Mouse (Mus musculus): ENCODE data around the gene Pacsin2. TPM values are rescaled to one million over a fixed set of nuclear protein-coding genes. Genes with fewer than 3 reads are reported as not detected.

The Pacsin2 gene
- polyA plus RNA-seq, 1 experiment from 2014 or later, result 24.3 TPM

DNA sequence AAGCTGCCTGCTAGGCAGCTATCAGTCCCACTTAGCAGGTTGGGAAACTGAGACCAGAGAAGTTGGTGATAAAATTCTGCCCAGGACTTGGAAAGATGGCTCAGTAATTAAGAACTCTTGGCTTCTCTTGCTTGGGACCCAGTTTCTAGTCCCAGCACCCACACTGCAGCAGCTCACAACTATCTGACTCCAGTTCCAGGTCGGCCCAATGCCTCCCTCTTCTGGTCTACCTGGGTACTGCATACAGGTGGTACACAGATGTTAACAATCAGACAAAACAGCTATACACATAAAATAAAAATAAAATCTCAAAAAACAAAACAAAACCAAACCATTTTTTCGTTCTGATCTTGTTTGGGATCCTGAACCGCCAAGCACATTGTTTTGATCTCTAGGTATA is 35.9 kb upstream of the Pacsin2 start:
- Histone ChIP-seq H3K4me1 (ENCODE audit: insufficient read depth) (no peaks in the 10 kb centered on the region), H3K9ac (replicated peaks) (no peak overlapping the region), H3K27me3 (ENCODE audit: insufficient read depth, low read length) (no peaks in the 10 kb centered on the region), H3K4me3 (ENCODE audit: low read depth, low read length) (no peak overlapping the region), H3K27ac (ENCODE audit: low read depth) (no peak overlapping the region), H3K36me3 (replicated peaks; ENCODE audit: insufficient read depth, low read length) (no peaks in the 10 kb centered on the region), H3K4me2 (ENCODE audit: low read depth, low read length) (no peak overlapping the region), H3K9me3 (ENCODE audit: low read length) (no peaks in the 10 kb centered on the region)
- TF ChIP-seq EP300 (IDR thresholded peaks at IDR 0.05; ENCODE audit: low read depth), result no peak
- peak; percentile 83 for TF ChIP-seq CTCF (IDR thresholded peaks at IDR 0.05; ENCODE audit: low read depth)
- peak; percentile 69 for DNase-seq
- WGBS (ENCODE audit: insufficient replicate concordance), result 43% methylated on average over 3 of the region's 3 CpGs
- no peak for ATAC-seq

DNA sequence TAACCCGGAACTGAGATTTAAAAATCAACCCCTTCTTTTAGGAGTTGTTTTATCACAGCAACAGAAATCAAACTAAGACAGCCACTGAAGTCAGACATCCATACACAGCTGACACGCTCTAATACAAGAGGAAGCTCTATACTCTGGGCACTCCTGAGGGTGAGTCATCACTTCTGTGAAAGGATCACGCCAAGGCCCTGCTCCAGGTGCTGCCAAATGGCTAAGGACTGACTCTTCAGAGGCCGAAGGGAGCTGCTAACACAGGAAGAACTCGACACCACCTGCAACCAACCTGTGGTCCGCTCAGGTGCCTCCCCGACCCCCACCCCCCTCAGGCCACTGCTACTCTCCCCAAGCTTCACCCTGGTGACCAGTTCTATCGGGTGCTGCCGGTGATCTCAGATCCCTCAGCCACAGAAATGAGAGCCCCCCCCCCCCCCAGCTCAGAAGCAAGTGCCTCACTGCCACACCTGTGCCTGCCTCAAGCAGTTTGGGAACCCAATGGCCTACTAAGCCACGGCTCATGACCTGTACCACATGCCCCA is 34.9 kb upstream of the Pacsin2 start:
- ATAC-seq (no peak), DNase-seq (no peak)
- Histone ChIP-seq H3K27ac (ENCODE audit: low read depth) (no peak overlapping the region), H3K9me3 (ENCODE audit: low read length) (no peaks in the 10 kb centered on the region), H3K4me2 (ENCODE audit: low read depth, low read length) (no peak overlapping the region), H3K4me3 (ENCODE audit: low read depth, low read length) (no peak overlapping the region), H3K27me3 (ENCODE audit: insufficient read depth, low read length) (no peaks in the 10 kb centered on the region), H3K9ac (replicated peaks) (no peak overlapping the region), H3K36me3 (replicated peaks; ENCODE audit: insufficient read depth, low read length) (no peaks in the 10 kb centered on the region), H3K4me1 (ENCODE audit: insufficient read depth) (0 out of 2 replicates have a peak, but pooled peaks cover 1% of the 10 kb centered on the region)
- 86% methylated on average over 10 of the region's 10 CpGs for WGBS (ENCODE audit: insufficient replicate concordance)
- no peak for TF ChIP-seq EP300 (IDR thresholded peaks at IDR 0.05; ENCODE audit: low read depth)
- TF ChIP-seq CTCF (IDR thresholded peaks at IDR 0.05; ENCODE audit: low read depth), result no peak

DNA sequence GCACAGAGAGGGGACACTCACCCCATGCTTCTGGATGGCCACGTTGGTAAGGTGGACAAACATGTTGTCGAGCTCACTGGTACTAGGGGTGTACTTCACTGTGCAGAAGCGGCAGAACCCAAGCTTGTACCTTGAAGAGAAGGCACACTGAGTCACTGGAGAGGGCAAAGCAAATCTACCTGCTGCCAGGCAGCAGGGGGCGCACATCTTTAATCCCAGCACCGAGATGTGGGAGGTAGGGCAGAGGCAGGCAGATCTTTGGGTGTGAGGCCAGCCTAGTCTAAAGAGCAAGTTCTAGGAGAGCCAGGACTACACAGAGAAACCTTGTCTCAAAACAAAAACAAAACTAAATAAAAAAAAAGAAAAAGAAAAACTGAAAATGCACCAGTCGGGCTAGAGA is 32.9 kb upstream of the Pacsin2 start:
- no peak for DNase-seq
- WGBS (ENCODE audit: insufficient replicate concordance), result 85% methylated on average over 6 of the region's 6 CpGs
- no peak overlapping the region for H3K4me2 ChIP-seq (ENCODE audit: low read depth, low read length)

DNA sequence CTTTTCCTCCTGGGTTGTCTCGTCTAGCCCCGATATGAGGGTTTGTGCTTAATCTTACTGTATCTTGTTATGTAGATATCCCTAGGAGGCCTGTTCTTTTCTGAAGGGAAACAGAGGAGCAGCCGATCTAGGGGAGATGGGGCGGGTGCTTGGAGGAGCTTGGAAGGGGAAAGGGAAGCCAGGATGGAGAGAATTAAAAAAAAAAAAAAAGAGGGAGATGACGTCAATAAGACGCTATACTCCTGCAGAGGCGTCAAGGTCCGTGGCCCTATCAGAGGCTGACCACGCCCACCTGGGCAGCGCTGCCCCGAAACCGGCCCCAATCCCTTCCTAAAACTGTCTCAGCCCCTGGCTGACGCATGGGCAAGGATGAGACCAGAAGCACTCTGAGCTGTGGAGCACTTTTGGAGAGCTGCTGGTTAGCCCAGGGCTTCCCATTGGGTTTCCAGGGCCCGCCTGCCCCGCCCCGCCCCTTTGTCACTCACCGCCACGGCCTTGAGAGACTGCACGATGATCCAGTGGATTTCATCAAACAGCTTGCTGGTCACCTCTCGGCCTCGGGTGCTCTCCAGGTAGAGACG is 31.5 kb upstream of the Pacsin2 start:
- Histone ChIP-seq H3K27ac (ENCODE audit: low read depth) (no peak overlapping the region), H3K9ac (replicated peaks) (no peak overlapping the region), H3K27me3 (ENCODE audit: insufficient read depth, low read length) (no peaks in the 10 kb centered on the region), H3K4me3 (ENCODE audit: low read depth, low read length) (no peak overlapping the region), H3K4me1 (ENCODE audit: insufficient read depth) (0 out of 2 replicates have a peak, but pooled peaks cover 5% of the 10 kb centered on the region), H3K9me3 (ENCODE audit: low read length) (no peaks in the 10 kb centered on the region), H3K4me2 (ENCODE audit: low read depth, low read length) (peak overlapping the region; percentile 23; the same call in 1 of the 2 replicates), H3K36me3 (replicated peaks; ENCODE audit: insufficient read depth, low read length) (no peaks in the 10 kb centered on the region)
- WGBS (ENCODE audit: insufficient replicate concordance), result 78% methylated on average over 22 of the region's 22 CpGs
- ATAC-seq (peak; percentile 45; the same call in 1 of the 2 replicates), DNase-seq (peak; percentile 41)
- TF ChIP-seq EP300 (IDR thresholded peaks at IDR 0.05; ENCODE audit: low read depth) (no peak), CTCF (IDR thresholded peaks at IDR 0.05; ENCODE audit: low read depth) (no peak)

More for the DNA sequence above, 32.9 kb upstream of the Pacsin2 start:
- Histone ChIP-seq H3K4me1 (ENCODE audit: insufficient read depth) (0 out of 2 replicates have a peak, but pooled peaks cover 5% of the 10 kb centered on the region), H3K4me3 (ENCODE audit: low read depth, low read length) (no peak overlapping the region), H3K9me3 (ENCODE audit: low read length) (no peaks in the 10 kb centered on the region), H3K9ac (replicated peaks) (no peak overlapping the region), H3K27ac (ENCODE audit: low read depth) (no peak overlapping the region), H3K27me3 (ENCODE audit: insufficient read depth, low read length) (no peaks in the 10 kb centered on the region), H3K36me3 (replicated peaks; ENCODE audit: insufficient read depth, low read length) (no peaks in the 10 kb centered on the region)
- no peak for ATAC-seq
- TF ChIP-seq CTCF (IDR thresholded peaks at IDR 0.05; ENCODE audit: low read depth) (peak; percentile 48), EP300 (IDR thresholded peaks at IDR 0.05; ENCODE audit: low read depth) (no peak)

DNA sequence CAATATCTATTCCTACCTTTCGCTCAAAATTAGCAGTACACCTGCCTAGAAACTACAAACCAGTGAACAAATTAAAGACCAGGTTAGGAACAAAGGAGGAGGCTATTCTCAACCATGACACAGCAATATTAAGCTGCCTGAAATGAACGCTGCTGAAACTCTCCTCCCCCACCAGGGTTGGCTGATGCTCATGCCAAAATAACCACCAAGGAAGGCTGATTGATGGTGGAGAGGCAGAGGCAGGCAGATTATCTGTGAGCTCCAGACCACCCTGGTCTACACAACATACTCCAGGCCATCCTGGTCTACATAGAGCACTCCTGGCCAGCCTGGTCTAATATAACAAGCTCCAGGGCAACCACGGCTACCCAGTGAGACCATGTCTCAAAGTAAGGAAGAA is 30.8 kb upstream of the Pacsin2 start:
- ATAC-seq (no peak), DNase-seq (no peak)
- H3K4me3 ChIP-seq (ENCODE audit: low read depth, low read length), result no peak overlapping the region
- no peak overlapping the region for H3K9ac ChIP-seq (replicated peaks)
- H3K9me3 ChIP-seq (ENCODE audit: low read length), result no peaks in the 10 kb centered on the region
- 73% methylated on average over 3 of the region's 3 CpGs for WGBS (ENCODE audit: insufficient replicate concordance)
- no peaks in the 10 kb centered on the region for H3K27me3 ChIP-seq (ENCODE audit: insufficient read depth, low read length)
- no peak overlapping the region for H3K27ac ChIP-seq (ENCODE audit: low read depth)
- H3K36me3 ChIP-seq (replicated peaks; ENCODE audit: insufficient read depth, low read length), result no peaks in the 10 kb centered on the region
- TF ChIP-seq EP300 (IDR thresholded peaks at IDR 0.05; ENCODE audit: low read depth) (no peak), CTCF (IDR thresholded peaks at IDR 0.05; ENCODE audit: low read depth) (no peak)
- 0 out of 2 replicates have a peak, but pooled peaks cover 5% of the 10 kb centered on the region for H3K4me1 ChIP-seq (ENCODE audit: insufficient read depth)
- H3K4me2 ChIP-seq (ENCODE audit: low read depth, low read length), result no peak overlapping the region

DNA sequence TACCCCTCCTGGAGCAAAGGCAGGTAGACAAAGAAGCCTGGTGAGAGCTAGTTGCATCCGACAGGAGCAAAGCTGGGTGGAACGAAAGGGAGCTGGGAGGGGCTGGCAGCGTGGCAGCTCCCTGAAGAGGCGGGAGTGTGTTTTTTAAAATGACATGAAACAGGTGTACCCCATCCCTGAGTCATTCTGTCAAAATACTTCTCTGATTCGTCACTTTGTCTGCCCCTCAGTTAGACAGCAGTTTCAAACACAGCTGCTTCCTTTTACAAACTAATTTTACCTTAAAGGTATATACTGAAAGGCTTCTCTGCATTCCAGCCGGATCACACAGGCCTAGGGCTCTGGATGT is 30.1 kb upstream of the Pacsin2 start:
- Histone ChIP-seq H3K27me3 (ENCODE audit: insufficient read depth, low read length) (no peaks in the 10 kb centered on the region), H3K27ac (ENCODE audit: low read depth) (no peak overlapping the region), H3K36me3 (replicated peaks; ENCODE audit: insufficient read depth, low read length) (no peaks in the 10 kb centered on the region), H3K9ac (replicated peaks) (no peak overlapping the region), H3K4me3 (ENCODE audit: low read depth, low read length) (no peak overlapping the region), H3K4me1 (ENCODE audit: insufficient read depth) (0 out of 2 replicates have a peak, but pooled peaks cover 5% of the 10 kb centered on the region), H3K4me2 (ENCODE audit: low read depth, low read length) (no peak overlapping the region), H3K9me3 (ENCODE audit: low read length) (no peaks in the 10 kb centered on the region)
- TF ChIP-seq EP300 (IDR thresholded peaks at IDR 0.05; ENCODE audit: low read depth), result no peak
- no peak for TF ChIP-seq CTCF (IDR thresholded peaks at IDR 0.05; ENCODE audit: low read depth)
- 83% methylated on average over 6 of the region's 6 CpGs for WGBS (ENCODE audit: insufficient replicate concordance)
- DNase-seq (no peak), ATAC-seq (no peak)

Data from liver, postnatal 0 days (tissue).